Mouse (Mus musculus) kidney, embryonic 15.5 days (tissue): ENCODE results near the gene Proser2. TPM values are rescaled to one million over a fixed set of nuclear protein-coding genes. Genes with fewer than 3 reads are reported as not detected.
A peak's percentile ranks its signal among the peaks of the same experiment; 100 is the strongest.

Experiments used
- ATAC-seq: fragments of 200-750 bp; cut with Nextera tagmentation; replicated peaks from 2 replicates; pipeline ENCODE4 v1.8.0; 2017; ENCODE audit warnings: moderate TSS enrichment; ENCODE audit not compliant: low FRiP score
- H3K27ac ChIP-seq: fragments of 300-500 bp; sonication (generic); 2 replicates; pipeline ENCODE4 v1.5.1; 2015; ENCODE audit warnings: mild to moderate bottlenecking, inconsistent platforms
- H3K27me3 ChIP-seq: fragments of 300-500 bp; sonication (generic); 2 replicates; pipeline ENCODE4 v1.6.1; 2015; ENCODE audit warnings: inconsistent platforms
- H3K36me3 ChIP-seq: fragments of 300-500 bp; sonication (generic); 2 replicates; pipeline ENCODE4 v1.6.1; 2015; ENCODE audit warnings: inconsistent platforms
- H3K4me1 ChIP-seq: fragments of 300-500 bp; sonication (generic); 2 replicates; pipeline ENCODE4 v1.6.1; 2015; ENCODE audit warnings: inconsistent platforms
- H3K4me2 ChIP-seq: fragments of 300-500 bp; sonication (generic); 2 replicates; pipeline ENCODE4 v1.6.1; 2015; ENCODE audit warnings: moderate library complexity, mild to moderate bottlenecking, inconsistent platforms
- H3K4me3 ChIP-seq: fragments of 300-500 bp; sonication (generic); replicated peaks from 2 replicates; pipeline ENCODE4 v1.5.1; 2015; ENCODE audit warnings: mild to moderate bottlenecking, inconsistent platforms
- H3K9ac ChIP-seq: fragments of 300-500 bp; sonication (generic); 2 replicates; pipeline ENCODE4 v1.6.1; 2015; ENCODE audit warnings: mild to moderate bottlenecking, inconsistent platforms
- H3K9me3 ChIP-seq: fragments of 300-500 bp; sonication (generic); replicated peaks from 2 replicates; pipeline ENCODE4 v1.6.1; 2016; ENCODE audit warnings: inconsistent platforms
- WGBS: fragments of 180-500 bp; shearing (Covaris S2); methylation state at CpG from one replicate; pipeline ENCODE4 v1.1.7; 2015; ENCODE audit warnings: mixed read lengths; 5-methylcytosine and 5-hydroxymethylcytosine counted together
- polyA plus RNA-seq: library from polyadenylated mRNA; unstranded; fragments of >200 nt; fragmentation: Nextera tagmentation; extraction: Ambion mirVana; gene quantifications from 2 replicates; pipeline ENCODE4 v1.2.1, GENCODE M21; 2015

The Proser2 gene
- polyA plus RNA-seq, 1 experiment from 2014 or later: 15.3 TPM

GRCm38 (mm10) chr2:6085622-6086530 lies 44.1 kb downstream of the Proser2 start:
- Histone ChIP-seq H3K27me3 (no peaks in the 10 kb centered on the region), H3K4me2 (no peak overlapping the region), H3K36me3 (no peaks in the 10 kb centered on the region), H3K9me3 (no peaks in the 10 kb centered on the region), H3K4me1 (peaks cover 8% of the 10 kb centered on the region), H3K27ac (no peak overlapping the region), H3K9ac (no peak overlapping the region), H3K4me3 (no peak overlapping the region)
- 75% methylated on average over 19 of the region's 19 CpGs for WGBS
- ATAC-seq: 0 out of 2 replicates have a peak, but pooled peaks have one; percentile 13

DNA sequence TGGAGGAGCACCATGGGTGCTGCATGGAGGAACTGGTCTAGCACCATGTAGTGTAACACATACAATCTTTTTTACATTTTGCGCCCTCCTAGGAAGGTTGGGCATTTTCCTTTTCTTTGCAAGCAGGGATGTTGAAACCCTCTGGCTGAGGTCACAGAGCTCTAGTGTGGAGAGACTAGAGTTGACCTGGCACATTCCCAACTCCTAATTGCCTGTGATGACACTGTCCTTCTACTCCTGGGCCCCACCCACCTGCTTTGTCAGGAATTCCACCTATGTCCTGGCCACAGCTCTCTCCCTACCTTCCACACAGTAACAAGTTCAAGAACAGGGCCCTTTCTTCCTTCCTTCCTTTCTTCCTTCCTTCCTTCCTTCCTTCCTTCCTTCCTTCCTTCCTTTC lies 46.3 kb downstream of the Proser2 start:
- no peak for ATAC-seq
- 92% methylated on average over 1 of the region's 1 CpGs for WGBS

GRCm38 (mm10) chr2:6082615-6083014 lies 47.4 kb downstream of the Proser2 start:
- Histone ChIP-seq H3K27me3 (no peaks in the 10 kb centered on the region), H3K4me3 (no peak overlapping the region), H3K36me3 (no peaks in the 10 kb centered on the region), H3K9me3 (no peaks in the 10 kb centered on the region), H3K4me2 (no peak overlapping the region), H3K4me1 (peaks cover 12% of the 10 kb centered on the region), H3K27ac (no peak overlapping the region), H3K9ac (no peak overlapping the region)
- 74% methylated on average over 6 of the region's 6 CpGs for WGBS
- ATAC-seq: no peak

More for the DNA sequence above, 46.3 kb downstream of the Proser2 start:
- H3K27me3 ChIP-seq: no peaks in the 10 kb centered on the region
- H3K9ac ChIP-seq: no peak overlapping the region
- H3K9me3 ChIP-seq: no peaks in the 10 kb centered on the region
- H3K4me2 ChIP-seq: no peak overlapping the region
- H3K4me3 ChIP-seq: no peak overlapping the region
- peaks cover 10% of the 10 kb centered on the region for H3K4me1 ChIP-seq
- no peaks in the 10 kb centered on the region for H3K36me3 ChIP-seq
- no peak overlapping the region for H3K27ac ChIP-seq

DNA sequence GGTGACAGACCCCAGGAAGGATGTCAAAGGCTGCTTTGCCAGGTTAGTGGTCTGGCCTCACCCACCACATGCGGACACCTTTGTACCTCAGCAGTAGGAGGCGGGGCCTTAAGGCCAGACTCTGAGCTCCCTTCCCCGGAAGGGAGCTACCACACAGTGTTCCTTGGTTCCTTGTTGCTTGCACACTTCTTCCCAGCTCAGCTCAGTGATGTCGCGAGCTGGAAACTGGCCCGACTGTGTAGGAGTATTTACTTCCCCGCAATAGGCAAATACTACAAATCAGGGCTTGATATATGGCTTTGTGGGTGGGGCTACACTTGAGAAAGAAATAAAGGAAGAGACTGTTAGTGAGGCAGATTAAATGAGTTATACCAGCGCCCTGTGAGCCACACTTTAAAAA lies 48.9 kb downstream of the Proser2 start:
- Histone ChIP-seq H3K4me2 (no peak overlapping the region), H3K4me1 (peaks cover 16% of the 10 kb centered on the region), H3K4me3 (no peak overlapping the region), H3K27ac (no peak overlapping the region), H3K9me3 (no peaks in the 10 kb centered on the region), H3K36me3 (no peaks in the 10 kb centered on the region), H3K27me3 (no peaks in the 10 kb centered on the region), H3K9ac (no peak overlapping the region)
- WGBS: 18% methylated on average over 8 of the region's 8 CpGs
- peak; percentile 74 for ATAC-seq

DNA sequence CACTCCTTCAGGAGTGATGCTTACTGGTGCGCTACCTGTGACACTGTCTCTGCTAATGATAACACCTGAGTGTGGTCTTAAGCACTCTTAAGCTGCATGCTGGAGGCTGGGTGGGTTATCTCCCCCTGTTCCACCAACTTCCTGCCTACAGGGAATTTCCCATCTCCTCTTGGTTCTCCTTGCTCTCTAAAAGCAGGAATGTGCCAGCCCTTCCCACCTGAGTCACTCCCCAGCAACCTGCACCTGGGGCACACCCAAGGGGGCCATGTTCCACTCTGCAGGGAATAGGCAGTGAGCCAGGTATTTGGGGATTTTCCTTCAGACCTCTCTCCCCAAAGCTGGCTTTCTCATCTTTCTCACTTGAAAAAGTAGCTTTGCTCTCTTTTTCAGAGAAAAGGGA lies 50.0 kb downstream of the Proser2 start:
- Histone ChIP-seq H3K4me1 (peaks cover 24% of the 10 kb centered on the region), H3K4me2 (no peak overlapping the region), H3K4me3 (no peak overlapping the region), H3K9me3 (no peaks in the 10 kb centered on the region), H3K9ac (no peak overlapping the region), H3K27ac (no peak overlapping the region), H3K36me3 (no peaks in the 10 kb centered on the region), H3K27me3 (no peaks in the 10 kb centered on the region)
- no peak for ATAC-seq
- 91% methylated on average over 1 of the region's 1 CpGs for WGBS

DNA sequence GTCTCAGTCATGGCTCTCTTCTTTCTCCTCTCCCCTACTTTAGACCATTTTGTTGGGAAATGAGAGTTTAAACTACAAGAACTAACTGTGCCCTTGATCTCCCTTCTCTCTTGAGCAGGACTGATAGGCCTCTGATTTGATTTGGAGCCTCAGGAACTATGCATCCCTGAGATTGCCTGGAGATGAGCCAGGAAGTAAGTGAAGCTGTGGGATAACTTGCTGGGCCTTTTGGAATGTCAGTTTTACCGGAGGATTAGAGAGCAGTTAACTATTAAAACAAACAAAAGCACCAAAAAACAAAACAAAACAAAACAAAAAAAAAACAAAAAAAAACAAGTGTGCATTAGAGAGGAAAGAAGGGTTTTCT lies 54.5 kb downstream of the Proser2 start:
- Histone ChIP-seq H3K9ac (no peak overlapping the region), H3K9me3 (no peaks in the 10 kb centered on the region), H3K27me3 (no peaks in the 10 kb centered on the region), H3K4me2 (no peak overlapping the region), H3K4me1 (peaks cover 36% of the 10 kb centered on the region), H3K4me3 (no peak overlapping the region), H3K27ac (peak overlapping the region; percentile 74), H3K36me3 (no peaks in the 10 kb centered on the region)
- 12% methylated on average over 1 of the region's 1 CpGs for WGBS
- no peak for ATAC-seq

- Histone ChIP-seq H3K27me3 (no peaks in the 10 kb centered on the region), H3K4me3 (no peak overlapping the region), H3K27ac (peak overlapping the region; percentile 74), H3K4me2 (no peak overlapping the region), H3K9ac (no peak overlapping the region), H3K4me1 (peaks cover 36% of the 10 kb centered on the region), H3K9me3 (no peaks in the 10 kb centered on the region), H3K36me3 (no peaks in the 10 kb centered on the region)
- peak; percentile 79 for ATAC-seq
- WGBS: 27% methylated on average over 10 of the region's 10 CpGs
Observed at GRCm38 (mm10) chr2:6074891-6075529, 55.0 kb downstream of the Proser2 start.

DNA sequence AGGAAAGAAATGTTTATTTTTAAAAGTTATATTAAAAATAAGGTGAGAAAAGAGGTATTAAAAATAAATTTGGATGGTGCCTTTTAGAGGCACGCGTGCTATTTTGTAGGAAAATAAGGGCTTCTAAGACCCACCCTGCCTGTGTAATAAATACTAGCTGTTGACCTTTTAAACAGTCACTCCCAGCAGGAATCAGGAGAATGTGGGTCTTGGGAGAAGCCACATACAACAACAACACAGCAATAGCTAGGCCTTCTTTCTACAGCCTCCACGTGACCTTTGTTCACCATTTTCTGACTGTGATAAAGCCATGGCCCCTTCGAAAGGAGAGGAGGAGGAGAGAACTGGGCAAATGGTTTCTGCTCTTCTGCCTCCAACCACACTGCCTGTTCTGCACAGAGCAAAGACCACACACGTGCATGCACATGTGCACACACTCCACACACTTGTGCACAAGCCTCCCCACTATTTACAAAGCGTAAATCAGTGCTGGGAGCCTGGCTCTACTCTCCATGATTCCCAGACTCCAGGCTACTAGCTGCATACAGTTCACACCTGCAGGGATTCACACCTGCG lies 57.2 kb downstream of the Proser2 start:
- Histone ChIP-seq H3K27ac (0 out of 2 replicates have a peak overlapping the region, but pooled peaks have one; percentile 39), H3K27me3 (no peaks in the 10 kb centered on the region), H3K4me3 (no peak overlapping the region), H3K9ac (no peak overlapping the region), H3K9me3 (no peaks in the 10 kb centered on the region), H3K4me2 (no peak overlapping the region), H3K4me1 (peaks cover 35% of the 10 kb centered on the region), H3K36me3 (no peaks in the 10 kb centered on the region)
- ATAC-seq: peak; percentile 34; the same call in 1 of the 2 replicates
- 42% methylated on average over 7 of the region's 7 CpGs for WGBS

- no peaks in the 10 kb centered on the region for H3K36me3 ChIP-seq
- no peak overlapping the region for H3K9ac ChIP-seq
- H3K4me1 ChIP-seq: peaks cover 30% of the 10 kb centered on the region
- no peak overlapping the region for H3K4me3 ChIP-seq
- H3K27ac ChIP-seq: 0 out of 2 replicates have a peak overlapping the region, but pooled peaks have one; percentile 1
- no peaks in the 10 kb centered on the region for H3K27me3 ChIP-seq
- H3K9me3 ChIP-seq: peaks cover 3% of the 10 kb centered on the region; the same call in 1 of the 2 replicates
- H3K4me2 ChIP-seq: no peak overlapping the region
- WGBS: 37% methylated on average over 11 of the region's 11 CpGs
- 0 out of 2 replicates have a peak, but pooled peaks have one; percentile 10 for ATAC-seq
Observed at GRCm38 (mm10) chr2:6071598-6072440, 58.2 kb downstream of the Proser2 start.

DNA sequence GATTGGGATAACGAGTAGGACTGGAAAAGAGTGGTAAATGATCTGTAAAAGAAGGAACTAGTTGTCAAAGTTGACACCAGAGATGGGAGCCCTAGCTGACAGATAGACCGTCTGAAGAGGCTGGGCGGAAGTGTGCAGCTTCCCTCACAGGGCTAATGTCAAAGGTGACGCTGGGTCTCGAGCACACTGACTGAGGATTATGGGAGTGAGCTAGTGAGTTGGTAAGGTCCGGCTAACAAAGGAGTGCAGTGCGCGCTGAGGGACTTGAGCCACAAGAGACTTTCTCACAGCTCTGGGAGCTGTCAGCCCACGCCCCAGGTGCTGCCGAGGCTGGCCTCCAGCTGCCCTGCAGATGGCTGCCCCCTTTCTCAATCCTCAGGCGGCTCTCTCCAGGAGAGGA lies 59.1 kb downstream of the Proser2 start:
- no peak overlapping the region for H3K27ac ChIP-seq
- H3K36me3 ChIP-seq: no peaks in the 10 kb centered on the region
- 39% methylated on average over 11 of the region's 11 CpGs for WGBS
- no peak overlapping the region for H3K4me2 ChIP-seq
- H3K4me3 ChIP-seq: no peak overlapping the region
- H3K4me1 ChIP-seq: peaks cover 28% of the 10 kb centered on the region
- H3K27me3 ChIP-seq: no peaks in the 10 kb centered on the region
- no peak for ATAC-seq
- no peak overlapping the region for H3K9ac ChIP-seq
- H3K9me3 ChIP-seq: peaks cover 4% of the 10 kb centered on the region; the same call in 1 of the 2 replicates

DNA sequence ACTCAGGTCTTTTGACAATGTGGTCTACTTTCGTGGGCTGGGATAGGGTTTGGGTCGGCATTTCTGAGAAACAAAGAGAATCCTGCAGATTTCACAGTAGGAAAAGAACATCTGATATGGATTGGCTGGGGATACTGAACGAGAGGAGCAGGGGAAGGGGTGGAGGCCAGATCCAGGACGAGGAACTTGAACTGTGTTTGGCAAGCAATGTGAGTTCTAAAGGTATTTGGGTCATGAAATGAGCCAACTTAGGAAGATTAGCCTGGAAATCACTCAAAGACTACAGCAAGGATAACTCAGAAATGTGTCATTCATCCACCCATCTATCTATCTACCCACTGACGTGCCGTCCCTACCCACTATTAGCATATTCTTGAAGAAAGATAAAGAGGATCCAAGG lies 62.7 kb downstream of the Proser2 start:
- no peak for ATAC-seq
- no peak overlapping the region for H3K9ac ChIP-seq
- H3K4me3 ChIP-seq: no peak overlapping the region
- H3K36me3 ChIP-seq: no peaks in the 10 kb centered on the region
- H3K27ac ChIP-seq: no peak overlapping the region
- 94% methylated on average over 6 of the region's 6 CpGs for WGBS
- no peak overlapping the region for H3K4me2 ChIP-seq
- H3K4me1 ChIP-seq: peaks cover 10% of the 10 kb centered on the region
- H3K27me3 ChIP-seq: no peaks in the 10 kb centered on the region
- peaks cover 4% of the 10 kb centered on the region; the same call in 1 of the 2 replicates for H3K9me3 ChIP-seq
